Comparison of ENCODE assay signal across 27 mouse cellular contexts in the genomic region with DNA sequence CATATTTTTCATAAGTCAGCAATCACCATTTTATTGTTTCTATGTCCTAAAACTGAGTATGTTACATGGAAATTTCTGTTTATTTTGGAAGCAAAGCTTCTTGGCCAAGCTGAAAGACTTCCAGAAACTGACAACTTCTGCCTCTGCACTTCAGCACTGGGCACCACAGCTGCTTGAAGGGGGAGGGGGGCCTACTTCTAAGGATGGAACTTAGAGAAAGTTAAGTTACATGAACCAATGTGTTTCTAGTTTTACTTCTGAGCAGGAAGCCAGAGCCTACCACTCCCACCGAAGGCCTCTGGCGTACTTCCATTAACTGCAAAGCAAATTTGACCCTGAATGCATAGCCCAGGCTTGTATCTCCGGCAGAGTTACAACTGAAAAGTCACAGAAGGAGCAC.
DNase-seq lines count a peak whose midpoint lies in the region; ATAC-seq lines count a peak whose summit lies in the region.
"Had no signal": no experiment of that assay in that cellular context is flagged by ENCODE, and none has a peak within 500 bp of the region (broad histone marks: within the 10 kb centered on the region; RNA-seq: fewer than 3 reads in every experiment).

No protein-coding gene starts in this region.

- no peak overlapping the region for H3K4me2 ChIP-seq in kidney, embryonic 16.5 days (replicated peaks; ENCODE audit: low read depth, low read length)
- H3K4me2 ChIP-seq in lung, embryonic 15.5 days: no peak overlapping the region
- H3K4me2 ChIP-seq: heart, embryonic 15.5 days; hindbrain, embryonic 13.5 days; limb, embryonic 15.5 days; liver, embryonic 13.5 days had no signal

- H3K4me1 ChIP-seq in kidney, embryonic 16.5 days (ENCODE audit: insufficient read depth, low read length): no peaks in the 10 kb centered on the region
- H3K4me1 ChIP-seq in lung, embryonic 15.5 days: 0 out of 2 replicates have a peak, but pooled peaks cover 5% of the 10 kb centered on the region
- H3K4me1 ChIP-seq: heart, embryonic 15.5 days; hindbrain, embryonic 13.5 days; limb, embryonic 10.5 days; limb, embryonic 15.5 days; liver, embryonic 13.5 days had no signal

- H3K27me3 ChIP-seq in kidney, embryonic 16.5 days (ENCODE audit: insufficient read depth, low read length): no peaks in the 10 kb centered on the region
- H3K27me3 ChIP-seq in lung, embryonic 15.5 days: no peaks in the 10 kb centered on the region
- H3K27me3 ChIP-seq: heart, embryonic 15.5 days; hindbrain, embryonic 13.5 days; limb, embryonic 15.5 days; liver, embryonic 13.5 days had no signal

- H3K9me3 ChIP-seq in kidney, embryonic 16.5 days (ENCODE audit: low read length): no peaks in the 10 kb centered on the region
- H3K9me3 ChIP-seq in lung, embryonic 15.5 days: no peaks in the 10 kb centered on the region
- H3K9me3 ChIP-seq: G1E; heart, embryonic 15.5 days; hindbrain, embryonic 13.5 days; limb, embryonic 10.5 days; limb, embryonic 15.5 days; liver, embryonic 13.5 days had no signal

- ATAC-seq in frontal cortex, adult (ENCODE audit: low TSS enrichment): peak; percentile 33; the same call in 1 of the 2 replicates
- ATAC-seq in kidney, embryonic 16.5 days (ENCODE audit: low FRiP score, low TSS enrichment): no peak
- peak; percentile 62; the same call in 1 of the 2 replicates for ATAC-seq in lung, embryonic 15.5 days (ENCODE audit: borderline replicate concordance, extremely low read depth, low FRiP score, low TSS enrichment)
- ATAC-seq in megakaryocyte-erythroid progenitor cell, adult 5-6 weeks (replicated peaks; ENCODE audit: low FRiP score, low TSS enrichment, poor library complexity, severe bottlenecking): no peak
- ATAC-seq: forebrain, embryonic 16.5 days; intestine, embryonic 16.5 days had no signal

- H3K36me3 ChIP-seq in kidney, embryonic 16.5 days (ENCODE audit: insufficient read depth, low read length): no peaks in the 10 kb centered on the region
- no peaks in the 10 kb centered on the region for H3K36me3 ChIP-seq in lung, embryonic 15.5 days
- H3K36me3 ChIP-seq: G1E; heart, embryonic 15.5 days; hindbrain, embryonic 13.5 days; limb, embryonic 10.5 days; limb, embryonic 15.5 days; liver, embryonic 13.5 days had no signal

- no peak overlapping the region for H3K9ac ChIP-seq in kidney, embryonic 16.5 days (replicated peaks; ENCODE audit: low read length)
- H3K9ac ChIP-seq in lung, embryonic 15.5 days: no peak overlapping the region
- H3K9ac ChIP-seq: heart, embryonic 15.5 days; hindbrain, embryonic 13.5 days; limb, embryonic 15.5 days; liver, embryonic 13.5 days had no signal

- no peak for DNase-seq in frontal cortex, postnatal 36 days (ENCODE audit: low spot score in 2 of 2)
- DNase-seq in kidney, postnatal 25 days: no peak
- no peak for DNase-seq in lung, postnatal 36 days
- DNase-seq in lung, postnatal 10 days: peak; percentile 22
- DNase-seq: adrenal gland, adult 8-10 months; cerebellum, adult 8-10 months; cerebellum, postnatal 25 days; gastrocnemius, postnatal 10 days; heart, postnatal 36 days; kidney, postnatal 14 days; liver, embryonic 13.5 days; midbrain, embryonic 14.5 days; retina, postnatal 1 day; right cerebral cortex, postnatal 14 days had no signal

- H3K4me3 ChIP-seq in kidney, embryonic 16.5 days (ENCODE audit: low read length): no peak overlapping the region
- H3K4me3 ChIP-seq in lung, embryonic 15.5 days: no peak overlapping the region
- H3K4me3 ChIP-seq: erythroblast, embryonic 14.5 days; heart, embryonic 15.5 days; hindbrain, embryonic 13.5 days; limb, embryonic 10.5 days; limb, embryonic 15.5 days; liver, embryonic 13.5 days had no signal

- 48% methylated on average over 3 of the region's 3 CpGs for WGBS in kidney, embryonic 16.5 days
- WGBS in lung, embryonic 15.5 days: 54% methylated on average over 3 of the region's 3 CpGs

- peak overlapping the region; percentile 50; the same call in 1 of the 2 replicates for H3K27ac ChIP-seq in kidney, embryonic 16.5 days (ENCODE audit: low read length)
- peak overlapping the region; percentile 19; the same call in 1 of the 2 replicates for H3K27ac ChIP-seq in lung, embryonic 15.5 days
- H3K27ac ChIP-seq: heart, embryonic 15.5 days; hindbrain, embryonic 13.5 days; limb, embryonic 10.5 days; limb, embryonic 15.5 days; liver, embryonic 13.5 days; macrophage had no signal

Comparison
In these comparisons a context has a peak if more than half of its experiments do, and no peak if none do; other contexts are left out.
1. ATAC-seq: peak in frontal cortex, adult (single experiment) and lung, embryonic 15.5 days (single experiment); none in kidney, embryonic 16.5 days (single experiment) and megakaryocyte-erythroid progenitor cell, adult 5-6 weeks (single experiment).